Mouse (Mus musculus) hindbrain, embryonic 16.5 days (tissue): ENCODE data around the gene Vmn1r27. TPM values are rescaled to one million over a fixed set of nuclear protein-coding genes. Genes with fewer than 3 reads are reported as not detected.

Experiments used
- ATAC-seq: fragments of 200-750 bp; cut with Nextera tagmentation; 2 replicates; pipeline ENCODE4 v1.8.0; 2017; ENCODE audit warnings: moderate TSS enrichment, moderate library complexity
- H3K27ac ChIP-seq: fragments of 300-500 bp; sonication (generic); 2 replicates; pipeline ENCODE4 v1.5.1; 2014; ENCODE audit warnings: low read depth, mild to moderate bottlenecking, control low read depth, low read length, moderate library complexity
- H3K27me3 ChIP-seq: fragments of 300-500 bp; sonication (generic); replicated peaks from 2 replicates; pipeline ENCODE4 v1.6.1; 2014; ENCODE audit warnings: low read length; ENCODE audit not compliant: control insufficient read depth, insufficient read depth
- H3K36me3 ChIP-seq: fragments of 300-500 bp; sonication (generic); 2 replicates; pipeline ENCODE4 v1.6.1; 2014; ENCODE audit warnings: mild to moderate bottlenecking, low read length, moderate library complexity, mixed read lengths; ENCODE audit not compliant: control insufficient read depth, insufficient read depth
- H3K4me1 ChIP-seq: fragments of 300-500 bp; sonication (generic); 2 replicates; pipeline ENCODE4 v1.6.1; 2014; ENCODE audit warnings: low read depth, low read length; ENCODE audit not compliant: control insufficient read depth, insufficient read depth
- H3K4me2 ChIP-seq: fragments of 300-500 bp; sonication (generic); 2 replicates; pipeline ENCODE4 v1.6.1; 2014; ENCODE audit warnings: mild to moderate bottlenecking, low read length, control low read depth, moderate library complexity
- H3K4me3 ChIP-seq: fragments of 300-500 bp; sonication (generic); 2 replicates; pipeline ENCODE4 v1.5.1; 2014; ENCODE audit warnings: mild to moderate bottlenecking, low read length, control low read depth, moderate library complexity
- H3K9ac ChIP-seq: fragments of 300-500 bp; sonication (generic); 2 replicates; pipeline ENCODE4 v1.6.1; 2014; ENCODE audit warnings: low read depth, mild to moderate bottlenecking, control low read depth, low read length, moderate library complexity
- H3K9me3 ChIP-seq: fragments of 300-500 bp; sonication (generic); 2 replicates; pipeline ENCODE4 v1.6.1; 2014; ENCODE audit warnings: mild to moderate bottlenecking, low read length, moderate library complexity; ENCODE audit not compliant: control insufficient read depth
- WGBS: fragments of 180-500 bp; shearing (Covaris S2); extraction: QIAGEN DNeasy Blood & Tissue Kit; methylation state at CpG from one replicate; pipeline ENCODE4 v1.1.7; 2014; 5-methylcytosine and 5-hydroxymethylcytosine counted together
- polyA plus RNA-seq: library from polyadenylated mRNA; unstranded; fragments of >200 nt; fragmentation: Nextera tagmentation; extraction: Ambion mirVana; gene quantifications from 2 replicates; pipeline ENCODE4 v1.2.1, GENCODE M21; 2015

Vmn1r27 gene
- polyA plus RNA-seq, result not detected in 2 replicates

DNA sequence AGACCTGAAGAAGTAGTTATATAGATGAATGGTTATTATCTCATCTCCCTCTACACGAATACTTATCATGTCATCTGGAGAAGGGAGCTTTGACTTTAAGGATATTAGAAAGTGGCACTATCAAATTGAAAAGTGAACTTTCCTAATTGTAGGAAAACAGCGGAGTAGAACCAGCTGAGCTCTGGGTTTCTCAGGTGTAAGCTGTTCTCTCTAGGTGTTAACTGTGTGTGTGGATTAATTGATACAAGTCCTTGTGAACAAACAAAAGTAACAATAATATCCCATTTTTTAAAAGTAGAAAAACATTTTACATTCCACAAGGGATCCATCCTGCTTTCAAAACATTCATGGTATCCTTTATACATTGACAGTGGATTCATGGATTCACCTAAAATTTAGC lies at the start of gene Vmn1r27:
Gene Vmn1r27, minus strand, starts transcription at position 101 of the 400 bp plus-strand sequence.
- Histone ChIP-seq H3K36me3 (no peaks in the 10 kb centered on the region), H3K4me1 (no peaks in the 10 kb centered on the region), H3K9ac (no peak within 1 kb of the TSS), H3K4me3 (no peak within 1 kb of the TSS), H3K4me2 (no peak within 1 kb of the TSS), H3K9me3 (no peaks in the 10 kb centered on the region), H3K27me3 (no peaks in the 10 kb centered on the region), H3K27ac (no peak within 1 kb of the TSS)
- ATAC-seq, result no peak
- WGBS, result 78% methylated on average over 2 of the region's 2 CpGs

DNA sequence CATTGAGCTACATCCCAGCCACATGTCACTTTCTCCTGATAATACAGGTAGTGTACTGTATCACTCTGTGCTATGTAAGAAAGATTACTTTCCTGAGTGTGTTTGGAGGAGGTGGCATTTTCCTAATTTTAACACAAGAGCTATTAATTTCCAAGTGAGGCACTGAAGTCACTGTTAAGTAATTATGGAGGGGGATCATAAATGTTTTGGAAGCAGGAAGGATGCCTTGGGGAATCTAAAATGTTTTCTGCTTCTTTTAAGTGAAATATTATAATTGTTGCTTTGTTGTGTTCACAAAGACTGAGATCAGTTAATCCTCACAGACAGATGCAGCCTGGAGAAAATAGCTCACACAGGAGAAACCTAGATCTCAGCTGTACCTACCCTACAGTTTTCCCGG lies 43.1 kb upstream of the Vmn1r27 start, which contains the start of gene Vmn1r28:
Gene Vmn1r28, plus strand, starts transcription at position 301 of the 400 bp plus-strand sequence.
- no peak within 1 kb of the TSS for H3K9ac ChIP-seq
- no peaks in the 10 kb centered on the region for H3K27me3 ChIP-seq
- no peak within 1 kb of the TSS for H3K27ac ChIP-seq
- no peak within 1 kb of the TSS for H3K4me2 ChIP-seq
- 96% methylated on average over 1 of the region's 1 CpGs for WGBS
- no peaks in the 10 kb centered on the region for H3K4me1 ChIP-seq
- H3K4me3 ChIP-seq, result no peak within 1 kb of the TSS
- no peaks in the 10 kb centered on the region for H3K36me3 ChIP-seq
- ATAC-seq, result no peak
- no peaks in the 10 kb centered on the region for H3K9me3 ChIP-seq

DNA sequence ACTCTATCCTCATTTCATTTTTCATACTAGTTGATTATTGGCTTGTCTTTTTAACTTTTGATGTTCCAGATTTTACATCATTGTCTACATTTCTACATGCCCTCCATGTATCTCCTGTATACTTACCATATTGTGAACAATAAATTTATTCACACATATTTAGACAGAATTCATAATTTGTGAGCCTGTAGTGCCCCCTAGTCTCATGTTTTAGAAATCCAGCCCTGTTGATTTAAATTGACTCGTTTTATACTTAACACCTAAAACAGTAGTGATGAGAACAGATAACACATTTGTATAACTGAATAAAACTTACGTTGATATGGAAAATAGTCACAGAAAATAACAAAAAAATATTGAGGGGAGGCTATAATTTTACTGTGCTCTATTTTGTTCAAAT lies 2.5 kb downstream of the Vmn1r27 start:
- H3K4me1 ChIP-seq, result no peaks in the 10 kb centered on the region
- H3K9ac ChIP-seq, result no peak overlapping the region
- WGBS, result 78% methylated on average over 2 of the region's 2 CpGs
- H3K4me3 ChIP-seq, result no peak overlapping the region
- no peak overlapping the region for H3K27ac ChIP-seq
- H3K4me2 ChIP-seq, result no peak overlapping the region
- no peak for ATAC-seq
- H3K36me3 ChIP-seq, result no peaks in the 10 kb centered on the region
- no peaks in the 10 kb centered on the region for H3K27me3 ChIP-seq
- no peaks in the 10 kb centered on the region; the same call in 1 of the 2 replicates for H3K9me3 ChIP-seq

Other genes with a start within 250 kb of the Vmn1r27 start
- not detected in 2 replicates for gene Vmn1r25, start 238.0 kb downstream of the Vmn1r27 start, polyA plus RNA-seq
- not detected in 2 replicates for gene Vmn1r26, start 203.7 kb downstream of the Vmn1r27 start, polyA plus RNA-seq
- not detected in 2 replicates for gene Vmn1r28, start 43.2 kb upstream of the Vmn1r27 start, polyA plus RNA-seq
- not detected in 2 replicates for gene Vmn1r29, start 82.7 kb upstream of the Vmn1r27 start, polyA plus RNA-seq
- gene Vmn1r30, start 224.6 kb upstream of the Vmn1r27 start, polyA plus RNA-seq, result not detected in 2 replicates